Mouse (Mus musculus) 3134 (cell line): Measurements from ENCODE around the gene Mup17.
"Not testable (repeated sequence)": the region's sequence is repeated elsewhere in the genome, so short reads cannot be mapped to it uniquely, and the experiment has no call there.

ENCODE experiments used
- DNase-seq: peaks from one replicate; pipeline ENCODE4 v3.0.0-alpha.2; 2011; ENCODE audit warnings: low spot score; ENCODE audit not compliant: insufficient read length; ENCODE audit errors: extremely low read depth

The Mup17 gene

GRCm38 (mm10) chr4:61595771-61596170 is at the start of gene Mup17:
Gene Mup17, minus strand, starts transcription at chr4:61595871.
- not testable (repeated sequence) for DNase-seq

GRCm38 (mm10) chr4:61571561-61571960 is 24.1 kb downstream of the Mup17 start:
- DNase-seq: peak; percentile 30

- DNase-seq: not testable (repeated sequence)
Measured at GRCm38 (mm10) chr4:61555887-61556286, 39.8 kb downstream of the Mup17 start.
